Mouse (Mus musculus) stomach, postnatal 0 days (tissue): ENCODE data around the gene Ccl1.

Experiments used
- CTCF ChIP-seq: IDR thresholded peaks from 2 replicates; pipeline ENCODE4 v1.5.1; 2016; ENCODE audit warnings: antibody characterized with exemption, low read depth, mild to moderate bottlenecking, moderate library complexity
- EP300 ChIP-seq: optimal IDR thresholded peaks from 2 replicates; pipeline ENCODE3; 2016; ENCODE audit warnings: antibody characterized with exemption

DNA sequence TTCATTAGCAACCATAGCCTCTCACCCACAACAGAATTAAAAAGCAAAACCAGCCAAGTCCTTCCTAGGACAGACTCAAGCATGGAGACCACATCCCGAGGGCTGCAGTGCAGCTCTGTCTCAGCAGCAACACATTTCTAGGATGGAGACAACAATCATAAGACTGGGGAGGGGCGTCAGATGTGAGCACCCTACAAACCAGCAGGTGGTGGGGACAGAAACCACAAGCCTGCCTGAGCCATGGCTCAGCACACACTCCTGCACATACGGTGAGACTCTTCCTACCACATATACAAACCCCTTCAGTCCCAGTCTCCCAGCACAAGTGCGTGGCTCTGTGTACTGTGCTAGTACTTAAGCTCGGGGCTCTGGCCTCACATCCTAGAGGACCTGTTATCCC lies 127.3 kb downstream of the Ccl1 start:
- no peak for TF ChIP-seq CTCF
- no peak for TF ChIP-seq EP300
